8 mouse cellular contexts compared by ENCODE assay signal in the genomic region with DNA sequence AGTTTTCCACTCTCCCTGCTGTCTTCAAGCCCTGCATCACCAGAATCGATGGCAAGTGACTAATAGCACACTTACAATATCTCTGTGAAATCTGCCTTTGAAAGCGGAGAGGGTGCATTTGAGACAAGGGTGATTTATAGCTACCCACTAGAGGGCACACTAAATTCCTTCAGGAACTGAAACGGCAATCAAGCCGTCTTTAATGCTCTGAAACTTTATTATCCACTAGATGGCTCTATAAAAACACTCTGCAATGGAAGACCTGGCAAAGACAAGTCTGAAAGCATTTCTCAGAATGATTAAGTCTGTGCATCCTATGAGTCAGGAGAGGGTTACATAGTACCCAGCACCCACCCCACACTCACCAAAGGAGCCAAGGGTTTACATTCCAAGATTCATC. TPM values are rescaled to one million over a fixed set of nuclear protein-coding genes. Genes with fewer than 3 reads are reported as not detected.
A peak's percentile ranks its signal among the peaks of the same experiment; 100 is the strongest.
DNase-seq lines count a peak whose midpoint lies in the region; ATAC-seq and TF ChIP-seq lines count a peak whose summit lies in the region.

No protein-coding gene starts in this region.

- ATAC-seq in hindbrain, embryonic 12.5 days (ENCODE audit: low FRiP score), result peak; percentile 62; the same call in 1 of the 2 replicates
- peak; percentile 55 for ATAC-seq in liver, embryonic 12.5 days
- peak; percentile 56; the same call in 1 of the 2 replicates for ATAC-seq in neutrophil, adult 5-6 weeks (ENCODE audit: extremely low read depth, insufficient number of reproducible peaks, low FRiP score, poor library complexity, severe bottlenecking)

- no peak overlapping the region for H3K4me3 ChIP-seq in kidney, adult 2 months (ENCODE audit: insufficient read depth, low read depth, low read length)
- H3K4me3 ChIP-seq in ES-E14 (ENCODE audit: insufficient read depth in 1 of 2, low read depth in 1 of 2, low read length in 2 of 2, poor library complexity in 1 of 2, severe bottlenecking in 1 of 2), result no peak overlapping the region
- H3K4me3 ChIP-seq in hindbrain, embryonic 12.5 days, result no peak overlapping the region
- H3K4me3 ChIP-seq in liver, embryonic 12.5 days, result no peak overlapping the region

- no peaks in the 10 kb centered on the region for H3K27me3 ChIP-seq in kidney, adult 2 months (replicated peaks; ENCODE audit: control insufficient read depth, insufficient read depth, low read length)
- no peaks in the 10 kb centered on the region for H3K27me3 ChIP-seq in hindbrain, embryonic 12.5 days
- no peaks in the 10 kb centered on the region for H3K27me3 ChIP-seq in liver, embryonic 12.5 days (replicated peaks)

- 3% methylated on average over 4 of the region's 4 CpGs for WGBS in kidney, adult 2 months
- 27% methylated on average over 4 of the region's 4 CpGs for WGBS in hindbrain, embryonic 12.5 days
- WGBS in liver, embryonic 12.5 days (ENCODE audit: insufficient replicate concordance), result 25% methylated on average over 4 of the region's 4 CpGs

- no peak overlapping the region for H3K4me2 ChIP-seq in hindbrain, embryonic 12.5 days (replicated peaks)
- no peak overlapping the region for H3K4me2 ChIP-seq in liver, embryonic 12.5 days

- in situ Hi-C loops in ES-E14 (cut with MboI; ENCODE audit: low sequenced_read_pairs in 2 of 2, unreplicated experiment in 2 of 2), result no loop called here

- no peak overlapping the region for H3K9ac ChIP-seq in ES-E14 (ENCODE audit: insufficient read depth, low read depth, low read length, poor library complexity, severe bottlenecking)
- H3K9ac ChIP-seq in hindbrain, embryonic 12.5 days, result no peak overlapping the region
- no peak overlapping the region for H3K9ac ChIP-seq in liver, embryonic 12.5 days

- no peak overlapping the region for H3K27ac ChIP-seq in kidney, adult 2 months (ENCODE audit: insufficient read depth, low read depth, low read length)
- H3K27ac ChIP-seq in ES-E14 (ENCODE audit: insufficient read depth, low read depth, low read length, poor library complexity, severe bottlenecking), result no peak overlapping the region
- no peak overlapping the region for H3K27ac ChIP-seq in hindbrain, embryonic 12.5 days
- no peak overlapping the region for H3K27ac ChIP-seq in liver, embryonic 12.5 days

- H3K36me3 ChIP-seq in kidney, adult 2 months (ENCODE audit: control insufficient read depth, insufficient read depth, low read length), result no peaks in the 10 kb centered on the region; the same call in 1 of the 2 replicates
- no peaks in the 10 kb centered on the region for H3K36me3 ChIP-seq in ES-E14 (ENCODE audit: control insufficient read depth, insufficient read depth, low read length, poor library complexity, severe bottlenecking)
- H3K36me3 ChIP-seq in hindbrain, embryonic 12.5 days, result no peaks in the 10 kb centered on the region; the same call in 1 of the 2 replicates
- peaks cover 17% of the 10 kb centered on the region for H3K36me3 ChIP-seq in liver, embryonic 12.5 days

- TF ChIP-seq CTCF in kidney, adult 2 months (conservative IDR thresholded peaks at IDR 0.05; ENCODE audit: insufficient read depth, insufficient read length, low read depth, low read length), result peak; percentile 46

- no peaks in the 10 kb centered on the region for H3K9me3 ChIP-seq in ES-E14 (ENCODE audit: control insufficient read depth, insufficient read depth, low read depth, low read length)
- no peaks in the 10 kb centered on the region for H3K9me3 ChIP-seq in hindbrain, embryonic 12.5 days (replicated peaks)
- no peaks in the 10 kb centered on the region for H3K9me3 ChIP-seq in liver, embryonic 12.5 days (replicated peaks)

- peak; percentile 63 for DNase-seq in kidney, adult 2 months
- no peak for DNase-seq in kidney, postnatal 25 days
- peak; percentile 4 for DNase-seq in ES-E14 (ENCODE audit: low read depth, low spot score)
- peak; percentile 43 to 73 for DNase-seq in cerebellum, postnatal 10 days
- no peak for DNase-seq in gastrocnemius, postnatal 4 days (ENCODE audit: low spot score in 2 of 2)

- TF ChIP-seq POLR2A in kidney, adult 2 months (IDR thresholded peaks at IDR 0.05; ENCODE audit: low read depth, low read length), result no peak

- no peaks in the 10 kb centered on the region for H3K4me1 ChIP-seq in kidney, adult 2 months (ENCODE audit: control insufficient read depth, insufficient read depth, low read length)
- H3K4me1 ChIP-seq in ES-E14 (ENCODE audit: control insufficient read depth in 2 of 2, insufficient read depth in 2 of 2, low read length in 2 of 2, poor library complexity in 1 of 2), result no peaks in the 10 kb centered on the region
- peaks cover 7% of the 10 kb centered on the region; the same call in 1 of the 2 replicates for H3K4me1 ChIP-seq in hindbrain, embryonic 12.5 days
- peaks cover 16% of the 10 kb centered on the region for H3K4me1 ChIP-seq in liver, embryonic 12.5 days

TF ChIP-seq in ES-E14, 5 proteins besides CTCF, POLR2A, EP300 and RAD21:
- TF ChIP-seq ZNF384 (IDR thresholded peaks at IDR 0.05; ENCODE audit: low read depth, low read length), result no peak
- TF ChIP-seq MAFK (IDR thresholded peaks at IDR 0.05; ENCODE audit: insufficient read depth, low read depth, low read length), result no peak
- TF ChIP-seq HCFC1 (IDR thresholded peaks at IDR 0.05; ENCODE audit: borderline replicate concordance, insufficient read depth, low read length), result no peak
- TF ChIP-seq CHD2 (IDR thresholded peaks at IDR 0.05; ENCODE audit: low read depth, low read length), result no peak
- TF ChIP-seq ZC3H11A (IDR thresholded peaks at IDR 0.05; ENCODE audit: borderline replicate concordance, low read depth, low read length), result no peak

RNA-seq across cellular contexts. Expression of gene Golim4, which starts 46.5 kb away (rescaled TPM):
- polyA plus RNA-seq in kidney, adult 2 months (2012; rRNA removed), result 16.9 and 17.7 TPM in 2 replicates
- total RNA-seq in ES-E14 (2012; rRNA removed), result 11.8 and 12.4 TPM in 2 replicates
- 60.2 and 67.6 TPM in 2 replicates for polyA plus RNA-seq in hindbrain, embryonic 12.5 days (2016; fragmentation: Nextera tagmentation; extraction: Ambion mirVana)
- 26.0 and 31.3 TPM in 2 replicates for polyA plus RNA-seq in liver, embryonic 12.5 days (2016; fragmentation: Nextera tagmentation; extraction: Ambion mirVana)
- 8.1 and 9.2 TPM in 2 replicates for total RNA-seq in neutrophil, adult 5-6 weeks (2017)
- total RNA-seq in gastrocnemius, postnatal 4 days (2021), result 10 to 100 TPM; 71.4 to 72.1 TPM

Comparison
In these comparisons a context has a peak if more than half of its experiments do, and no peak if none do; other contexts are left out.
1. DNase-seq: peak in kidney, adult 2 months (single experiment), ES-E14 (single experiment) and cerebellum, postnatal 10 days (2 of 2); none in kidney, postnatal 25 days (0 of 2) and gastrocnemius, postnatal 4 days (0 of 2).
2. Peak in every context shown above with its lines, with median percentiles within 50 percentile points of each other: ATAC-seq.